3 mouse cellular contexts compared by ENCODE assay signal in genomic region chr2:75936685-75937084, GRCm38 (mm10). TPM values are rescaled to one million over a fixed set of nuclear protein-coding genes. Genes with fewer than 3 reads are reported as not detected.
"Had no signal": no experiment of that assay in that cellular context is flagged by ENCODE, and none has a peak within 500 bp of the region (broad histone marks: within the 10 kb centered on the region; RNA-seq: fewer than 3 reads in every experiment).

No protein-coding gene starts in this region.

RNA-seq across cellular contexts. Expression of gene Ttc30a2, which starts 41.3 kb away (rescaled TPM):
- total RNA-seq: megakaryocyte-erythroid progenitor cell, adult 5-6 weeks had no signal
- polyA plus RNA-seq: liver, embryonic 12.5 days; macrophage had no signal
